Mouse (Mus musculus) brain, embryonic 14.5 days (tissue): ENCODE measurements around the gene Cptp. TPM values are rescaled to one million over a fixed set of nuclear protein-coding genes. Genes with fewer than 3 reads are reported as not detected.
A peak's percentile ranks its signal among the peaks of the same experiment; 100 is the strongest.

Source experiments
- DNase-seq: peaks from one replicate; pipeline ENCODE4 v3.0.0-alpha.2; 2011; ENCODE audit warnings: low read depth
- CTCF ChIP-seq: fragments of 200-500 bp; IDR thresholded peaks from 2 replicates; pipeline ENCODE4 v1.5.1; 2012; ENCODE audit warnings: inconsistent platforms, mild to moderate bottlenecking, moderate library complexity, borderline replicate concordance; ENCODE audit not compliant: insufficient read depth, insufficient read length; ENCODE audit errors: extremely low read depth
- POLR2A ChIP-seq: fragments of 200-500 bp; IDR thresholded peaks from 2 replicates; pipeline ENCODE4 v1.6.1; 2012; ENCODE audit warnings: mild to moderate bottlenecking, inconsistent platforms, borderline replicate concordance; ENCODE audit not compliant: poor library complexity, insufficient read depth, insufficient read length, severe bottlenecking; ENCODE audit errors: extremely low read depth
- polyA plus RNA-seq: library from polyadenylated mRNA; depleted of rRNA; stranded (reverse); fragments of >200 nt; gene quantifications from 2 replicates; pipeline ENCODE4 v1.2.3, GENCODE M21; 2012

Gene Cptp
- polyA plus RNA-seq, 1 experiment: 29.0 TPM

- no peak for TF ChIP-seq POLR2A
- TF ChIP-seq CTCF: no peak
- DNase-seq: no peak
Measured at GRCm38 (mm10) chr4:155840076-155841002, 28.9 kb downstream of the Cptp start.

- TF ChIP-seq CTCF (no peak), POLR2A (no peak)
- peak; percentile 69 for DNase-seq
Measured at GRCm38 (mm10) chr4:155839483-155839910, 29.7 kb downstream of the Cptp start, which contains the start of gene Mxra8. Gene Mxra8, plus strand, starts transcription at chr4:155839680.

- no peak for DNase-seq
- TF ChIP-seq CTCF (no peak), POLR2A (no peak)
Measured at GRCm38 (mm10) chr4:155838187-155839153, 30.8 kb downstream of the Cptp start.

- no peak for DNase-seq
- no peak for TF ChIP-seq POLR2A
- TF ChIP-seq CTCF: no peak
Measured at GRCm38 (mm10) chr4:155837404-155838010, 31.7 kb downstream of the Cptp start.

GRCm38 (mm10) chr4:155833836-155834235 lies 35.4 kb downstream of the Cptp start:
- DNase-seq: peak; percentile 82
- TF ChIP-seq POLR2A (no peak), CTCF (peak; percentile 73)

- TF ChIP-seq CTCF: no peak
- no peak for TF ChIP-seq POLR2A
- no peak for DNase-seq
Measured at GRCm38 (mm10) chr4:155833234-155833633, 36.0 kb downstream of the Cptp start.

- no peak for TF ChIP-seq POLR2A
- TF ChIP-seq CTCF: no peak
- DNase-seq: no peak
Measured at GRCm38 (mm10) chr4:155832321-155832720, 36.9 kb downstream of the Cptp start.

- no peak for TF ChIP-seq POLR2A
- TF ChIP-seq CTCF: no peak
- DNase-seq: no peak
Measured at GRCm38 (mm10) chr4:155831831-155832230, 37.4 kb downstream of the Cptp start.

GRCm38 (mm10) chr4:155831205-155831766 lies 38.0 kb downstream of the Cptp start, which contains the start of gene Aurkaip1:
Gene Aurkaip1, plus strand, starts transcription at chr4:155831272.
- peak; percentile 46; the same call in 1 of the 2 replicates for TF ChIP-seq POLR2A
- TF ChIP-seq CTCF: peak; percentile 92
- peak; percentile 99 for DNase-seq

- no peak for DNase-seq
- TF ChIP-seq CTCF: no peak
- no peak for TF ChIP-seq POLR2A
Measured at GRCm38 (mm10) chr4:155830596-155830995, 38.6 kb downstream of the Cptp start.
